Mouse (Mus musculus) heart, adult 2 months (tissue): Measurements from ENCODE around the gene Slco3a1.

Experiments used
- CTCF ChIP-seq: fragments of 200-600 bp; IDR thresholded peaks from 2 replicates; pipeline ENCODE4 v1.8.1; 2022; ENCODE audit warnings: antibody characterized with exemption, mild to moderate bottlenecking, moderate library complexity
- POLR2A ChIP-seq: fragments of 200-500 bp; IDR thresholded peaks from 2 replicates; pipeline ENCODE4 v1.6.1; 2011; ENCODE audit warnings: mild to moderate bottlenecking, low read depth, low read length, control low read depth; ENCODE audit not compliant: insufficient read depth

GRCm38 (mm10) chr7:74491683-74492355 is 62.8 kb downstream of the Slco3a1 start:
- TF ChIP-seq CTCF (no peak), POLR2A (no peak)
